Mouse (Mus musculus) kidney, adult 2 months (tissue): ENCODE measurements around the gene Spint2. TPM values are rescaled to one million over a fixed set of nuclear protein-coding genes. Genes with fewer than 3 reads are reported as not detected.

Experiments
- DNase-seq: peaks from one replicate; pipeline ENCODE4 v3.0.0; 2021
- H3K27ac ChIP-seq: fragments of 200-500 bp; 2 replicates; pipeline ENCODE4 v1.5.1; 2012; ENCODE audit warnings: low read depth, low read length, control low read depth, inconsistent platforms; ENCODE audit not compliant: insufficient read depth
- H3K27me3 ChIP-seq: fragments of 200-500 bp; replicated peaks from 2 replicates; pipeline ENCODE4 v1.6.1; 2012; ENCODE audit warnings: mild to moderate bottlenecking, moderate library complexity, low read length, inconsistent platforms; ENCODE audit not compliant: control insufficient read depth, insufficient read depth
- H3K36me3 ChIP-seq: fragments of 200-500 bp; 2 replicates; pipeline ENCODE4 v1.6.1; 2012; ENCODE audit warnings: mild to moderate bottlenecking, moderate library complexity, low read length, inconsistent platforms; ENCODE audit not compliant: control insufficient read depth, insufficient read depth
- H3K4me1 ChIP-seq: fragments of 200-500 bp; 2 replicates; pipeline ENCODE4 v1.6.1; 2011; ENCODE audit warnings: low read length; ENCODE audit not compliant: control insufficient read depth, insufficient read depth
- H3K4me3 ChIP-seq: fragments of 200-500 bp; 2 replicates; pipeline ENCODE4 v1.5.1; 2011; ENCODE audit warnings: mild to moderate bottlenecking, low read depth, low read length, control low read depth; ENCODE audit not compliant: insufficient read depth
- CTCF ChIP-seq: fragments of 200-500 bp; conservative IDR thresholded peaks from 2 replicates; pipeline ENCODE4 v1.5.1; 2011; ENCODE audit warnings: low read depth, mild to moderate bottlenecking, control low read depth, low read length, moderate library complexity, mixed read lengths; ENCODE audit not compliant: insufficient read depth, insufficient read length
- POLR2A ChIP-seq: fragments of 200-500 bp; IDR thresholded peaks from one replicate; pipeline ENCODE4 v1.6.1; 2011; ENCODE audit warnings: low read depth, low read length, control low read depth
- WGBS: fragments of 180-500 bp; shearing (Covaris S2); methylation state at CpG from one replicate; pipeline ENCODE4 v1.1.7; 2018; 5-methylcytosine and 5-hydroxymethylcytosine counted together
- polyA plus RNA-seq: library from polyadenylated mRNA; depleted of rRNA; stranded (reverse); fragments of >200 nt; gene quantifications from 2 replicates; pipeline ENCODE4 v1.2.3, GENCODE M21; 2012

Spint2 gene
- polyA plus RNA-seq, 1 experiment = 421 TPM

- Histone ChIP-seq H3K4me1 (0 out of 2 replicates have a peak, but pooled peaks cover 4% of the 10 kb centered on the region), H3K4me3 (no peak overlapping the region)
Measured at GRCm38 (mm10) chr7:29316137-29316734, 34.5 kb upstream of the Spint2 start.

GRCm38 (mm10) chr7:29314844-29315628 is 33.3 kb upstream of the Spint2 start:
- Histone ChIP-seq H3K4me1 (0 out of 2 replicates have a peak, but pooled peaks cover 4% of the 10 kb centered on the region), H3K36me3 (no peaks in the 10 kb centered on the region), H3K27ac (no peak overlapping the region), H3K27me3 (no peaks in the 10 kb centered on the region), H3K4me3 (no peak overlapping the region)
- DNase-seq = no peak
- WGBS = 78% methylated on average over 13 of the region's 13 CpGs
- TF ChIP-seq POLR2A (no peak), CTCF (no peak)

More at GRCm38 (mm10) chr7:29316137-29316734, 34.5 kb upstream of the Spint2 start:
- Histone ChIP-seq H3K27me3 (no peaks in the 10 kb centered on the region), H3K36me3 (no peaks in the 10 kb centered on the region), H3K27ac (no peak overlapping the region)
- 76% methylated on average over 17 of the region's 17 CpGs for WGBS
- no peak for DNase-seq
- TF ChIP-seq CTCF (no peak), POLR2A (no peak)

- 43% methylated on average over 9 of the region's 9 CpGs for WGBS
- 0 out of 2 replicates have a peak, but pooled peaks cover 6% of the 10 kb centered on the region for H3K4me1 ChIP-seq
- H3K27ac ChIP-seq = no peak overlapping the region
- no peak for TF ChIP-seq POLR2A
- TF ChIP-seq CTCF = no peak
- no peak overlapping the region for H3K4me3 ChIP-seq
- no peaks in the 10 kb centered on the region for H3K27me3 ChIP-seq
- H3K36me3 ChIP-seq = no peaks in the 10 kb centered on the region
- DNase-seq = no peak
Measured at GRCm38 (mm10) chr7:29313572-29314261, 32.0 kb upstream of the Spint2 start.

- H3K27ac ChIP-seq = no peak overlapping the region
- H3K4me1 ChIP-seq = 0 out of 2 replicates have a peak, but pooled peaks cover 2% of the 10 kb centered on the region
- no peaks in the 10 kb centered on the region for H3K27me3 ChIP-seq
- 18% methylated on average over 9 of the region's 9 CpGs for WGBS
- TF ChIP-seq POLR2A (no peak), CTCF (no peak)
- H3K4me3 ChIP-seq = no peak overlapping the region
- DNase-seq = no peak
- no peaks in the 10 kb centered on the region for H3K36me3 ChIP-seq
Measured at GRCm38 (mm10) chr7:29313051-29313450, 31.3 kb upstream of the Spint2 start.

GRCm38 (mm10) chr7:29309749-29310148 is 28.0 kb upstream of the Spint2 start:
- H3K36me3 ChIP-seq = no peaks in the 10 kb centered on the region
- H3K4me1 ChIP-seq = 0 out of 2 replicates have a peak, but pooled peaks cover 7% of the 10 kb centered on the region
- WGBS = 22% methylated on average over 5 of the region's 5 CpGs
- no peak overlapping the region for H3K27ac ChIP-seq
- DNase-seq = no peak
- TF ChIP-seq CTCF = no peak
- TF ChIP-seq POLR2A = no peak
- no peaks in the 10 kb centered on the region for H3K27me3 ChIP-seq
- H3K4me3 ChIP-seq = no peak overlapping the region

GRCm38 (mm10) chr7:29309221-29309721 is 27.6 kb upstream of the Spint2 start:
- peak; percentile 43 for DNase-seq
- TF ChIP-seq CTCF (no peak), POLR2A (no peak)
- WGBS = 2% methylated on average over 36 of the region's 36 CpGs
- Histone ChIP-seq H3K27ac (no peak overlapping the region), H3K4me1 (0 out of 2 replicates have a peak, but pooled peaks cover 7% of the 10 kb centered on the region), H3K36me3 (no peaks in the 10 kb centered on the region), H3K4me3 (peak overlapping the region; percentile 36), H3K27me3 (peaks cover 2% of the 10 kb centered on the region; the same call in 1 of the 2 replicates)
